Mouse (Mus musculus): ENCODE data around the gene Mgst3.
"Not testable (repeated sequence)": the region's sequence is repeated elsewhere in the genome, so short reads cannot be mapped to it uniquely, and the experiment has no call there.

Mgst3 gene

DNA sequence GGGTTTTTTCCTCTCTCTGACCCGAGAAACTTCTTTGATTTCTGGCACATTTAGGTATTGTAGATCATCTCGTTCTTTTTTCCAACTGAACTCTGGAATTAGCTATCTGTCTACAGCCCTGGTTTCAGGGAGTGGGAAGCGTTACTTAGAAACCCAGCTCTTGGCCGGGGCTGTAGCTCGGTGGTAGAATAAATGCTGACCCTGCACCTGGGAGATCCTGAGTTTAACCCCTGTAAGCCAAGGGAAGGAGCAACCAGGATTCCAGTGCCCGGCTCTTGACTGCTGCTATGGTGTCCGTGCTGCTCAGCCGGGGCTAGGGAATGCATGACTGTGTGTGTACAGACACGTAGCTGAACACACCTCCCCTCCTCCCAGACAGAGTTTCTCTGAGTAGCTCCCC lies 34.9 kb downstream of the Mgst3 start:
- DNase-seq (ENCODE audit: low spot score): no peak

DNA sequence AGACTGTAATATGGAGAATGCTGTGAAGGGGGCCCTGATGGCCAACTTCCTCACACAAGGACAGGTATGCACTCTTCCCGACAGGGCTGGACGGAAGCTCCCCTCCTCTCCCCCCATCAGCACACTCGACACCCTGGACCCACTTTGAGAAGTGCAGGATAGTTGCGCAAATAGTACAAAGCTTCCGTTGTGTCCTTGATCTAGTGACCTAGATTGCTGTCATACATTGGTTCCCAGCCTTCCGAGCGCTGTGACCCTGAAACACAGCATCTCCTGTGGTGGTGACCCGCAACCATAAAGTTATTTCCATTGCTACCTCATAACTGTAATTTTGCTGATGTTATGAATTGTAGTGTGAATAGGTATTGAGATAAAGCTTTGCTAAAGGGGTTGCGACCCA lies 36.3 kb downstream of the Mgst3 start:
- no peak for DNase-seq (ENCODE audit: low spot score)

- no peak for DNase-seq (ENCODE audit: low spot score)
These were observed 41.2 kb downstream of the Mgst3 start for GRCm38 (mm10) chr1:167352403-167352802.

- DNase-seq (ENCODE audit: low spot score): no peak
These were observed 42.8 kb downstream of the Mgst3 start for GRCm38 (mm10) chr1:167350597-167351415.

GRCm38 (mm10) chr1:167349815-167350596 lies 43.6 kb downstream of the Mgst3 start, which contains the start of gene Aldh9a1:
TSS of gene Aldh9a1 (plus strand) at chr1:167349991.
- DNase-seq (ENCODE audit: low spot score): peak; percentile 93

GRCm38 (mm10) chr1:167349206-167349605 lies 44.4 kb downstream of the Mgst3 start:
- DNase-seq (ENCODE audit: low spot score): not testable (repeated sequence)

GRCm38 (mm10) chr1:167345994-167346520 lies 47.6 kb downstream of the Mgst3 start:
- not testable (repeated sequence) for DNase-seq (ENCODE audit: low spot score)

GRCm38 (mm10) chr1:167342831-167343230 lies 50.8 kb downstream of the Mgst3 start:
- no peak for DNase-seq (ENCODE audit: low spot score)

GRCm38 (mm10) chr1:167340910-167341528 lies 52.6 kb downstream of the Mgst3 start:
- DNase-seq (ENCODE audit: low spot score): no peak

DNA sequence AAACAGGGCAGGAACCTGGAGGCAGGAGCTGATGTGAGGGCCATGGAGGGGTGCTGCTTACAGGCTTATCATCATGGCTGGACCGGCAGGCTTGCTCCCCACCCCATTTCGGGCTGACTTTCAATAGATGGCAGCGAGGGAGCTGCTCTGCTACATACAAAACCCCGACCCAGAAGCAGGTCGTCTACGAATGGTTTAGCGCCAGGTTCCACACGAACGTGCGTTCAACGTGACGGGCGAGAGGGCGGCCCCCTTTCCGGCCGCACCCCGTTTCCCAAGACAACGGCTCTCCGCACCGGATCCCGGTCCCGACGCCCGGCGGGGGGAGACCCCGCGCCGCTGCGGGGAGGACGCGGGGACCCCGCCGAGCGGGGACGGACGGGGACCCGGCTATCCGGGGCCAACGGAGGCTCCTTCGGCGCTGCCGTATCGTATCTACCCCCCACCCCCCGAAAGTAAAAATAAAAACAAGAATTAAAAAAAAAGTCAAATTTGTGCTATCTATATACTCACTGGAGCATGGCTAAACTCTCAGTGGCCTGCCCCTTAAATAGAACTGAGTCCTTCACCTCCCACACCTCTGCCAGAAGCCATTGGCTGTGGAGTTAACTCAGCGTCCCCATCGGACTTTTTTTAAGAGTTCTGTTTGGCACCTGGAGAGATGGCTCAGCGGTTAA lies 53.4 kb downstream of the Mgst3 start:
- DNase-seq (ENCODE audit: low spot score): no peak

DNA sequence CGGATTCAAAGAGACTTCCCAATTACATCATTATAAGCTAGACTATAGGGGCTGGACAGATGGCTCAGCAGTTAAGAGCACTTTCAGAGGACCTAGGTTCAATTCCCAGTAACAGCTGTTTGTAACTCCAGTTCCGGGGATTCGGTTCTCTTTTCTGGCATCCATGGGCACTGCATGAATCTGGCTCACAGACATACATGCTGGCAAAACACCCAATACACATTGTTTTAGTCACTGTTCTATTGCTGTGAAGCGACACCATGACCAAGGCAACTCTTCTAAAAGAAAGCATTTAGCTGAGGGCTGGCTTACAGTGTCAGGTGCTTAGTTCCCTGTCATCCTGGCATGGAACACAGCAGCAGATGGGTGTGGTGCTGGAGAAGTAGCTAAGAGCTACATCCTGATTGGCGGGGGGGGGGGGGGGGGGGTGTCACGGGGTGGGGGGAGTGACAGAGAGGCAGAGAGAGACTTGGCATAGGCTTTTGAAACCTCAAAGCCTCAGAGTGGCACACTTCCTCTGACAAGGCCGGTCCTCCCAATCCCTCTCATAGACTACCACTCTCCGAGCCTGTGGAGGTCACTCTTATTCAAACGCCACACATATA lies 54.4 kb downstream of the Mgst3 start:
- no peak for DNase-seq (ENCODE audit: low spot score)

DNA sequence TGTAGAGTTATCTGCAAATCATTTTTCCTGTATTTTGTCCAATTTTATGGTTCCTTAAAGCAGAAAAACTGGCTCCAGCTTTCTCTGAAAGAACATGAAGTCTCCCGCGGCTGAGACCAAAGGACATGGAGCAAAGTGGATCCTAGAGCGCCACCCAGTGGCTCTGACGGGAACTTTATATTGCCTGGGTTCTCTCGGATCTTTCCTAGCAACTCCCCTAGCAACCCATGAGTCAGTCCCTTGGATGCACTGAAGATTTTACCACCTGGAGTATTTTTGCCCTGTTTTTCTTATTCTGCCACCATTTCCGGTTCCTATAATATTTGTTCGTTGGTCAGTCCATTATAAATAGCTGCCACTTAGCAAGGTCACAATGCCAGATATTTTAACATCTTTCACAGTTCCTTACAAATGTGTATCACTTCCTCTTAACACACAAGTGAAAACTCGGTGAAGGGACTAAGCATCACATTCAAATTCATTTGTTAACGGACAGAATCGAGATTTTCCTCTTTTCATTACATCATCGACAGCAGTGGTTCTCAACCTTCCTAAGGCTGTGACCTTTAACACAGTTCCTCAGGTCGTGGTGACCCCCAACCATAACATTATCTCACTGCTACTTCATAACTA lies 56.1 kb downstream of the Mgst3 start:
- DNase-seq (ENCODE audit: low spot score): peak; percentile 70

GRCm38 (mm10) chr1:167336398-167336797 lies 57.2 kb downstream of the Mgst3 start:
- DNase-seq (ENCODE audit: low spot score): no peak

DNA sequence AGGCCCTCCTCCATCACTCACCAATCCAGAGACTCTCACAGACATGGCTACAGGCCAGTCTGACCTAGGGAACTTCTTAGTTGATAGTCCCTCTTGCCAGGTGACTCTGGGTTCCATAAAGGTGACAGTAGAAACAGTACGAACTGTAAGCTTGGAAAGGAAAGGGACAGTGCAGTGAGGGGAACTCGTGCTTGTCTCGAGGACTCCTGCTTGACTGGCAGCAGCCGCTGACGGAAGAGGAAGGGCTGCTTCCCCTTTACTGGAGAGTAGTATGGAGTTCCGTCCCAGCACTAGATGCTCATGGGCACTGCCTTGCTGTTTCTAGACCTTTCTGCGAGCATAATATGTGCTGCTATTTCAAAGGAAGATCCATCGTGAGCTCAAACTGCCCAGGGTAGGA lies 62.5 kb downstream of the Mgst3 start:
- no peak for DNase-seq (ENCODE audit: low spot score)

GRCm38 (mm10) chr1:167328776-167329175 lies 64.9 kb downstream of the Mgst3 start:
- no peak for DNase-seq (ENCODE audit: low spot score)
